Mouse (Mus musculus) spleen, adult 2 months (tissue): ENCODE results near the gene Mindy1. TPM values are rescaled to one million over a fixed set of nuclear protein-coding genes. Genes with fewer than 3 reads are reported as not detected.

Source experiments
- DNase-seq, 2 experiments: peaks; one replicate each; pipeline versions ENCODE4 v3.0.0 to v3.0.0-alpha.2; 2012 to 2021; ENCODE audit warnings: low spot score in 2 of 2, low read depth in 1 of 2
- H3K27ac ChIP-seq: fragments of 200-500 bp; 2 replicates; pipeline ENCODE4 v1.5.1; 2012; ENCODE audit warnings: low read length, inconsistent platforms; ENCODE audit not compliant: insufficient read depth
- H3K27me3 ChIP-seq: fragments of 200-500 bp; 2 replicates; pipeline ENCODE4 v1.6.1; 2012; ENCODE audit warnings: mild to moderate bottlenecking, moderate library complexity, low read length, inconsistent platforms; ENCODE audit not compliant: control insufficient read depth, insufficient read depth
- H3K36me3 ChIP-seq: fragments of 200-500 bp; 2 replicates; pipeline ENCODE4 v1.6.1; 2012; ENCODE audit warnings: mild to moderate bottlenecking, low read length, inconsistent platforms; ENCODE audit not compliant: control insufficient read depth, insufficient read depth
- H3K4me1 ChIP-seq: fragments of 200-500 bp; 2 replicates; pipeline ENCODE4 v1.6.1; 2011; ENCODE audit warnings: inconsistent platforms; ENCODE audit not compliant: control insufficient read depth, insufficient read depth, insufficient read length
- H3K4me3 ChIP-seq: fragments of 200-500 bp; 2 replicates; pipeline ENCODE4 v1.5.1; 2011; ENCODE audit warnings: mild to moderate bottlenecking, inconsistent platforms; ENCODE audit not compliant: insufficient read depth, insufficient read length; ENCODE audit errors: extremely low read depth
- CTCF ChIP-seq: fragments of 200-500 bp; IDR thresholded peaks from 2 replicates; pipeline ENCODE4 v1.5.1; 2011; ENCODE audit warnings: mild to moderate bottlenecking, inconsistent platforms; ENCODE audit not compliant: insufficient read depth, insufficient read length, insufficient replicate concordance; ENCODE audit errors: extremely low read depth
- POLR2A ChIP-seq: fragments of 200-500 bp; IDR thresholded peaks from 2 replicates; pipeline ENCODE4 v1.6.1; 2011; ENCODE audit warnings: low read depth, low read length, inconsistent platforms
- WGBS: fragments of 180-500 bp; shearing (Covaris S2); methylation state at CpG from one replicate; pipeline ENCODE4 v1.1.7; 2018; 5-methylcytosine and 5-hydroxymethylcytosine counted together
- polyA plus RNA-seq: library from polyadenylated mRNA; depleted of rRNA; stranded (reverse); fragments of >200 nt; gene quantifications from 2 replicates; pipeline ENCODE4 v1.2.3, GENCODE M21; 2012

The Mindy1 gene
- polyA plus RNA-seq, 1 experiment = 44.8 TPM

GRCm38 (mm10) chr3:95280747-95281146, 398 bp upstream of the Mindy1 start:
- WGBS = 13% methylated on average over 8 of the region's 8 CpGs
- no peak for DNase-seq
- no peaks in the 10 kb centered on the region for H3K36me3 ChIP-seq
- H3K27ac ChIP-seq = peak overlapping the region; percentile 44
- no peaks in the 10 kb centered on the region; the same call in 1 of the 2 replicates for H3K4me1 ChIP-seq
- H3K4me3 ChIP-seq = peak overlapping the region; percentile 9; the same call in 1 of the 2 replicates
- TF ChIP-seq POLR2A = no peak
- TF ChIP-seq CTCF = no peak
- no peaks in the 10 kb centered on the region for H3K27me3 ChIP-seq

DNA sequence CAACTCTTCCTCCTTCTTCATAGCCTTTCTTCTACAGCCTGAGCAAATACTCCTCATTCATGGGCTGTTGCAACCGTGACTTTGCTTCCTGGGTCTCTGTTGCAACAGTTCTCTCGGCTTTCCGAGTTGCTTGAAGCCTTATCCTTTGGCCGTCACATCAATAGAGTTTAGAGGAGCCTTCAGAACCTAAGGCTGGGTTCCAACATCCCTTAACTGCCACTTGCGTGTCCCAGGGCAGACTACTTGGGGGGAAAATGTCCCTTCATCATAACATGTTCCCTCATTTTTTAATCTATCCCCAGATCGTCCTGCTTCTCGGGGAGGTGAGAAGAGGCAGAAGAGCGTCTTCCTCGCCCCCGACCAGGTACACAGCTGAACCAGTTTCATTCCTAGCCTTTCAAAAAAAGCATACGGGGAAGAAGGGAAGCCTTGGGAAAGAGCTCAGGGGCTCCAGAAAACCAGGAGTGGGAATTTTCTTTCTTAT, 1.3 kb downstream of the Mindy1 start:
- H3K27ac ChIP-seq = peak overlapping the region; percentile 94
- no peaks in the 10 kb centered on the region; the same call in 1 of the 2 replicates for H3K4me1 ChIP-seq
- TF ChIP-seq CTCF (no peak), POLR2A (peak; percentile 81)
- H3K27me3 ChIP-seq = no peaks in the 10 kb centered on the region
- WGBS = under 1% methylated on average over 11 of the region's 11 CpGs
- peaks cover under 1% of the 10 kb centered on the region for H3K36me3 ChIP-seq
- peak overlapping the region; percentile 68 for H3K4me3 ChIP-seq
- DNase-seq = peak in 1 of 2 experiments; percentile 59

GRCm38 (mm10) chr3:95282865-95283588, 1.9 kb downstream of the Mindy1 start:
- peak in 1 of 2 experiments; percentile 54 for DNase-seq
- H3K4me3 ChIP-seq = peak overlapping the region; percentile 68
- no peaks in the 10 kb centered on the region; the same call in 1 of the 2 replicates for H3K4me1 ChIP-seq
- peaks cover 3% of the 10 kb centered on the region for H3K36me3 ChIP-seq
- no peaks in the 10 kb centered on the region for H3K27me3 ChIP-seq
- WGBS = under 1% methylated on average over 51 of the region's 51 CpGs
- TF ChIP-seq CTCF (no peak), POLR2A (peak; percentile 34; the same call in 1 of the 2 replicates)
- H3K27ac ChIP-seq = peak overlapping the region; percentile 94

GRCm38 (mm10) chr3:95283589-95283941, 2.4 kb downstream of the Mindy1 start:
- Histone ChIP-seq H3K4me3 (peak overlapping the region; percentile 68), H3K4me1 (no peaks in the 10 kb centered on the region; the same call in 1 of the 2 replicates), H3K36me3 (peaks cover 7% of the 10 kb centered on the region), H3K27me3 (no peaks in the 10 kb centered on the region), H3K27ac (peak overlapping the region; percentile 94)
- no peak for DNase-seq
- 6% methylated on average over 7 of the region's 7 CpGs for WGBS
- TF ChIP-seq POLR2A (no peak), CTCF (no peak)

GRCm38 (mm10) chr3:95284062-95284461, 2.9 kb downstream of the Mindy1 start:
- no peak for DNase-seq
- peaks cover 9% of the 10 kb centered on the region for H3K36me3 ChIP-seq
- H3K27me3 ChIP-seq = no peaks in the 10 kb centered on the region
- TF ChIP-seq CTCF (no peak), POLR2A (no peak)
- no peak overlapping the region for H3K27ac ChIP-seq
- H3K4me1 ChIP-seq = no peaks in the 10 kb centered on the region; the same call in 1 of the 2 replicates
- WGBS = 30% methylated on average over 1 of the region's 1 CpGs
- H3K4me3 ChIP-seq = peak overlapping the region; percentile 4; the same call in 1 of the 2 replicates

GRCm38 (mm10) chr3:95284501-95285281, 3.5 kb downstream of the Mindy1 start:
- WGBS = 90% methylated on average over 12 of the region's 12 CpGs
- H3K27ac ChIP-seq = no peak overlapping the region
- no peaks in the 10 kb centered on the region; the same call in 1 of the 2 replicates for H3K4me1 ChIP-seq
- TF ChIP-seq POLR2A = no peak
- TF ChIP-seq CTCF = no peak
- H3K36me3 ChIP-seq = peaks cover 9% of the 10 kb centered on the region
- no peak overlapping the region for H3K4me3 ChIP-seq
- H3K27me3 ChIP-seq = no peaks in the 10 kb centered on the region
- no peak for DNase-seq

DNA sequence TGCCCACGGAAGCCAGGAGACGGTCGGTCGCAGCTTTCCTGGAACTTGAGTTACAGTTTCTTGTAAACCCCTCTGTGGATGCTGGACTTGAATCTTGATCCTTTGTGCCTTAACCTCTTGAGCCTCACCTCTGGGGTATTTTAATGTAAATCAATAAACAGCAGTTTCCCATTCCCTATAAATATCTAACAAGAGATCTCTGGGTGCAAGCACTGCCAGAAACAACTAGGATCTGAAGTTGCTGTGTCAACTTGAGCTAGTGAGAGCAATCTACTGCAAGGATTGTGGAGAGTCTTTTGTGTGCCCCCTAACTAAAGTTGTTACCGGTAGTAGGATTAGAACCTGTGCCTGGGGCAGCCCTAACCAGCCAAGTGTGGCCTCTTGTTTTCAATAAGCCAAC, 4.2 kb downstream of the Mindy1 start:
- Histone ChIP-seq H3K4me1 (no peaks in the 10 kb centered on the region; the same call in 1 of the 2 replicates), H3K36me3 (peaks cover 9% of the 10 kb centered on the region), H3K27ac (no peak overlapping the region), H3K27me3 (no peaks in the 10 kb centered on the region), H3K4me3 (no peak overlapping the region)
- DNase-seq = no peak
- WGBS = 95% methylated on average over 5 of the region's 5 CpGs
- TF ChIP-seq POLR2A = no peak
- TF ChIP-seq CTCF = no peak
